Mouse (Mus musculus): ENCODE data around the gene Scgb2a2.

GRCm38 (mm10) chr19:9865466-9865865 lies 18.1 kb downstream of the Scgb2a2 start:
- TF ChIP-seq CTCF (IDR thresholded peaks at IDR 0.05; ENCODE audit: borderline replicate concordance, insufficient read depth, low read depth, low read length), result no peak
- TF ChIP-seq POLR2A (IDR thresholded peaks at IDR 0.05; ENCODE audit: borderline replicate concordance, insufficient read depth, low read length), result no peak

Measured in cerebellum, adult 2 months (tissue).